Mouse (Mus musculus) thymus, postnatal 14 days (tissue): ENCODE data around the gene Gm4792.

Experiments
- DNase-seq: peaks from one replicate; pipeline ENCODE4 v3.0.0; 2021

Gm4792 gene

GRCm38 (mm10) chr10:94295923-94296605 lies 2.4 kb downstream of the Gm4792 start:
- no peak for DNase-seq

GRCm38 (mm10) chr10:94294933-94295750 lies 3.4 kb downstream of the Gm4792 start:
- no peak for DNase-seq

GRCm38 (mm10) chr10:94294437-94294836 lies 4.1 kb downstream of the Gm4792 start:
- DNase-seq = no peak

GRCm38 (mm10) chr10:94282797-94283196 lies 15.7 kb downstream of the Gm4792 start:
- DNase-seq = no peak

GRCm38 (mm10) chr10:94282179-94282578 lies 16.3 kb downstream of the Gm4792 start:
- DNase-seq = no peak

GRCm38 (mm10) chr10:94276511-94276910 lies 22.0 kb downstream of the Gm4792 start:
- no peak for DNase-seq

- no peak for DNase-seq
Measured at GRCm38 (mm10) chr10:94275321-94275720, 23.2 kb downstream of the Gm4792 start.

- DNase-seq = no peak
Measured at GRCm38 (mm10) chr10:94265656-94266542, 32.6 kb downstream of the Gm4792 start.

- no peak for DNase-seq
Measured at GRCm38 (mm10) chr10:94263211-94263610, 35.3 kb downstream of the Gm4792 start.

GRCm38 (mm10) chr10:94262646-94263045 lies 35.9 kb downstream of the Gm4792 start:
- no peak for DNase-seq

- DNase-seq = no peak
Measured at GRCm38 (mm10) chr10:94260544-94260943, 38.0 kb downstream of the Gm4792 start.

- DNase-seq = no peak
Measured at GRCm38 (mm10) chr10:94256518-94256917, 42.0 kb downstream of the Gm4792 start.

GRCm38 (mm10) chr10:94255744-94256143 lies 42.8 kb downstream of the Gm4792 start:
- no peak for DNase-seq

- no peak for DNase-seq
Measured at GRCm38 (mm10) chr10:94254766-94255165, 43.7 kb downstream of the Gm4792 start.

- DNase-seq = no peak
Measured at GRCm38 (mm10) chr10:94253260-94253807, 45.2 kb downstream of the Gm4792 start.

GRCm38 (mm10) chr10:94249575-94250456 lies 48.7 kb downstream of the Gm4792 start:
- DNase-seq = no peak

- no peak for DNase-seq
Measured at GRCm38 (mm10) chr10:94247748-94248349, 50.7 kb downstream of the Gm4792 start.
